Mouse (Mus musculus) heart, postnatal 4 days (tissue): ENCODE measurements at regions not wholly inside any gene's neighbourhood (a gene's known extent, or its start where the extent isn't known, plus 50 kb on each side); places are given as distances from the start of the nearest gene placed in this dataset.

ENCODE experiments used
- DNase-seq: peaks from one replicate; pipeline ENCODE4 v3.0.0; 2021

DNA sequence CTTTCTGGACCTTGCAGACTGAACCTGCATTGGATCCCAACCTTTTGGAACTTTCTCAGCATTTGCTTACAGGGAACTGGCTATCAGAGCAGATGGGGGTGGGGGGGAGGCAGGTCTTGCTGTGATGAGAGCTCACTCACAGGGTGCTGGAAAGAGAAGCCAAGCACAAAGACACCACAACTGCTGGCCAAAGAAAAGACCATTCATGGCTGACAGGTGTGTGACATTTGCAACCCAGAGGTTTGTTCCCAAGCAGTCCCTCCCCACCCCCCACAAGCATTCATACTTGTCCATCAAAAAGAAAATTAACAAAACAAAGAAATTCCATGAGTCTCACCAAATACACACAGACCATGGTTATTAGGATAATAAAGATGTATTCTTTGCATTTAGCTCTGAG, 117.5 kb upstream of the Rreb1 start:
- DNase-seq, result no peak

DNA sequence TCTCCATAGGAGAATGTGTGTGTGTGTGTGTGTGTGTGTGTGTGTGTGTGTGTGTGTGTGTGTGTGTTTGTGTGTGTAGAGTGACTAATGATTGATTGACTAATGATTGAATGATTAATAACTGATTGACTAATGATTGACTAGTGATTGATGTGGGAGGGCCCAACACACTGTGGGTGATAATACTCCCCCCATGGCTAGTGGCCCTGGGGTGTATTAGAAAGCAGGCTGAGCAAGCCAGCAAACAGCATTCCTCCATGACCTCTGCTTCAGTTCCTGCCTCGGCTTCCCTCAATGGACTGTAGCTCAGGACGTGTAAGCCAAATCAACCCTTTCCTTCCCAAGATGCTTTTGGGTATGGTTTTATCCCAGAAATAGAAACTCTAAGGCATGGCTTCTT, 114.1 kb upstream of the Rreb1 start:
- DNase-seq, result no peak

GRCm38 (mm10) chr13:37666207-37667003, 111.8 kb upstream of the Rreb1 start:
- DNase-seq, result no peak

DNA sequence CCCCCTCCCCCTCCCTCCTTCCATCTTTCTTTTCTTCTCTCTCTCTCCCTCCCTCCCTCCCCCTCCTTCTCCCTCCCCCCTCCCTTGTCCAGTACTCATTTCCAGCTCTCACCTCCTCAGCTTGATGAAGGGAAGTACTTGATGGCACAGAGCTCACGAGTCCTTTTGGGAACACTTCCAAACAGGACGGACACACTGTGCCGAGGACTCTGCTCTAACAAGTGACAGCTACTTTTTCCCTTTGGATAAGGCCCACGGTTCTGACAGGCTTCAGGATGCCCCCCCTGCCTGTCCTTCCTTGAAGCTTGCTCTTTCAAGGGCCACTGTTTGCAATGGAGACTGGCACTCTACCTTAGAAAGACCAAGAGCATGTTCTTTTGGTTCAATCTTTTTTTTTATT, 110.8 kb upstream of the Rreb1 start:
- no peak for DNase-seq

DNA sequence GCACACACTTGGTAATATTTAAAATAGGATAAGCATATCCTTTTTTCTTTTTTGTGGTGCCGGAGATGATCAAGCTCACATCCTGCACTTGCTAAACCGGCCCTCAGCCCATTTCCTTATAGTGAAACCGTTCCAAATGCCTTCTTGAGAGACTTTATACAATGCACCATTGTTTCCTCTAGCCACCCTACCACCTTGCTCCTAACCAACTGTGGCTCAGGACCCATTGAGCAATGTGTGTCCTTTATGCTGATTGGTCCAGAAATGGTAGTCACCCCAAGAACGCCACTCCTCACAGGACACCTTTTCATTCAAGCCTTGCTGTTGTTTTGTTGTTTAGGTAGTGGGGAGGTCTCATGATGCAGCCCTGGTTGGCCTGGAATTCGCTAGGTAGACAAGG, 110.3 kb upstream of the Rreb1 start:
- no peak for DNase-seq

DNA sequence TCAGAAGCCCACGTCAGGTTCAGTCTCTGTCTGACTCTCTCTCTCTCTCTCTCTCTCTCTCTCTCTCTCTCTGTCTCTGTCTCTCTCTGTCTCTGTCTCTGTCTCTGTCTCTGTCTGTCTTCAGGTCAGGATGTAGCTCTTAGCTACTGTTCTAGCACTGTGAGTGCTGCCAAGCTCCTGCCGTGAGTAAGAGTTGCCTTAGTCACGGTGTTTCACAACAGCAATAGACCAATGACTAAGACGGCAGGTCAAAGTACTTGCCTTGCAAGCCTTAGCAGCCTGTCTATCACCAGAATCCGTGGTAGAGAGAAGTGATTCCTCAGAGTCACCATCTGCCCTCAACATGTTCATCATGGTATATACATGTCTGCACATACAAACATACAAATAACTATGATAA, 107.1 kb upstream of the Rreb1 start:
- DNase-seq, result no peak

DNA sequence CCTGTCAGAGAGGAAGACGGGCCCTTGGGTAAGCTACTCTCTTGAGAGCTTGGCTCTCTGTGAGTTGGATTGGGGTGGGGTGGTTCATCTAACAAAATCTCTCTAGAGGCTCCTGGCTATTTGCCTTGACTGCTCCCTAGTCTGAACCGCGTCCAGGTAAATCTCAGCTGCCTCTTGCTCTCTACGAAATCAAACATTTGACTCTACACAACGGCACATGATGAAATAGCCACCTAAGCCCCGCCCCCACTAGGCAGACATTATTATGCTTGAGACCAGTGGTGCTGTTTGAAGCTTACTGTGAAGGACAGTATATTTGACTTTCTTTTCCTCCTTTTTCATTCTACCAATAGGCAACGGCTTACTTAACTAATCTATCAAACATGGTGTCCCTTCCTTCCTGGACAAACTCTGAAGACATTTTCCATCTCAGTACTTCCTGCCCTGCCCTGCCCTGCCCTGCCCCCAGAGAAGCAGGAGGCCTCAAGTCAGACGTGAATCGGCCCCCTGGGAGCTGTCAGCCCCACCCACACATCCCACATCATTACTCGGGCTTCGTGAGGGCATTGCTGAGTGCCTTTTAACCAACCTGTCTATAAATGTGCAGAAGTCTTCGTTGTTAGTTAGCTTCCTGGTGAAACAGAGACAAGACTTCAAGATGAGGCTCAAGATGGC, 103.4 kb upstream of the Rreb1 start:
- DNase-seq, result no peak

DNA sequence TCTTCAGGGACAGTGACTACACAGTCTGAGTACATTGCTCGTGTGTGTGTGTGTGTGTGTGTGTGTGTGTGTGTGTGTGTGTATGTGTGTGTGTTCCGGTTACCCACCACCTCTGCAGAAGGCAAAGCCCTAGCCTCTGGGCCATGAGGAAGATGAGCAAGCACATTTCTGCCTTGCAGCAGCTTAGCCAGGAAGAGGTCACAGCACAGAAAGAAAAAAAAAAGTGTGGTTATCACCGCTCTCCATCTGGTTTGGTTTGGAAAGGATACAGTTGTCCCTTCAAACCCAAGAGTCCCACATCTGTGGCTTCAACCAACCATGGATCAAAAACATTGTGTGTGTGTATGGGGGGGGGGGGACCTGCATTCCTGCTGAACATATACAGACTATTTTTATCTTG, 102.5 kb upstream of the Rreb1 start:
- DNase-seq, result no peak

- DNase-seq, result no peak
Observed at GRCm38 (mm10) chr13:37676912-37677311, 101.3 kb upstream of the Rreb1 start.

DNA sequence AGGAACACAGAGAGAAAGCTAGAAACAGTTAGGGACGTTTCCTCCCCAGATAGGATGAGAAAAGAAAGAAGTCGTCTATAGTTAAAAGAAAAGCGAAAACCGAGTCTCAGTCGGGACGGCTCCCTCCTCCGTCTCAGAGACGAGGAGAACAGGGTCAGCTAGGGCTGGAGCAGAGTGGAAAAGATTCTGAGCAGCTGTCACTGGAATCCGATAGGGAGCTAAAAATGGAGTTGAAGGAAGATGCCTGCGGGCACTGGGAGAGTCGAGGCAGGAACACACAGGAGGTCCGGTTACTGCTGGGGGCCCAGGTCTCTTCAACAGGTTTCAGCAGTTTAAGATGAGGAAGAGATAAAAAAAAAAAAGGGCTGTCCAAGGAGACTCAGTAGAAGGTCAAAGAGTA, 99.9 kb upstream of the Rreb1 start:
- no peak for DNase-seq

DNA sequence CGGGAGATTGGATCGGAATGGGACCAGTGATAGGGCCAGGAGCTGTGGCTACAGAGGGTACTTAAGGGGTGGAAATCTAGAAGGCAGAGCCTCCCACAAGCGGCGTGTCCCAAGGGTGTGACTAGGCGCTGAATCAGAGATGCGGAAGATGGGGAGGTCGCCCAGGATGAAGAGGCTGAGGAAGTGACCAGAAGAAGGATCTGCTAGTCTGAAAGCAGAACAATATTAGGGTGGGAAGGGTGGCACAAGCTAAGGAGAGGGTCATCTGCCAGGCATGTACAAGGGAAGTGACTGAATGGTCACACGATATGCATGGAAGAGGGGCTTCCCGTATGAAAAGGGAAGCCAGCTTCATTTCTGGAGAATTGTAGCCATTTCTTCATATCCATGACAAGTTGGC, 99.4 kb upstream of the Rreb1 start:
- no peak for DNase-seq

DNA sequence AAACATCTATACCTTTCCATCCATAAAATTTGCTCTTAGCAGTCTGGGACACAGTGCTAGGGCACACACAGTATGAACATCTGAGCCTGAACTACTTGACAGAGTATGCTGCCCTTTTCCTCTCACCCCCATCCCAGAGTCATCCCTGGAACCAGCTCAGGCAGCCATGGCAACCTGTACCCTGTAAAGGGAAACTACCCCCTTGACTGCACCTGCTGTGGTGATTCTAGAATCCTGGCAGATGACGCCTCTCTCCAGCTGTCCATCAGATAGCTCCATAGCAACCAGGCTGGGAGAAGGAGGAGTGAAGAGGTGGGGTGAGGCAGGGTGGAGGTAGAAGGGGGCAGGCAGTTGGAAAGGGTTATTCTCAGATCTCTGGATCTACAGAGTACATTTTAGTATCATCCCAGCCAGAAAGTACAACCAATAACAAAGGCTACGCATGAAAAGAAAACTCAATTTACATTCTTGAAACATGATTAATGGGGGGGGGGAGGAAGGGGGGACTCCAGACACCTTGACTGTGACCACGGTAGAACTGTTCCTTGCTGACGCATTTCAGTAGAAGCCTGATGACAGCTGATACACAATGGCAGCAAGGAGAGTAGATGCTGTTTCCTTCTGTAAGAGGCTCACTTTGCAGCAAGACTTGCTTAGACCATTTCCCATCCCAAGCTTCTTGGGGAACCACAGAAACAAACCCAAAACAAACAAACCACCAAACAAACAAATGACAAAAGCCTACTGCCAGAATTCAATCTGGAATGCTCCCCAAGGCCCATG, 97.2 kb upstream of the Rreb1 start:
- DNase-seq, result no peak

DNA sequence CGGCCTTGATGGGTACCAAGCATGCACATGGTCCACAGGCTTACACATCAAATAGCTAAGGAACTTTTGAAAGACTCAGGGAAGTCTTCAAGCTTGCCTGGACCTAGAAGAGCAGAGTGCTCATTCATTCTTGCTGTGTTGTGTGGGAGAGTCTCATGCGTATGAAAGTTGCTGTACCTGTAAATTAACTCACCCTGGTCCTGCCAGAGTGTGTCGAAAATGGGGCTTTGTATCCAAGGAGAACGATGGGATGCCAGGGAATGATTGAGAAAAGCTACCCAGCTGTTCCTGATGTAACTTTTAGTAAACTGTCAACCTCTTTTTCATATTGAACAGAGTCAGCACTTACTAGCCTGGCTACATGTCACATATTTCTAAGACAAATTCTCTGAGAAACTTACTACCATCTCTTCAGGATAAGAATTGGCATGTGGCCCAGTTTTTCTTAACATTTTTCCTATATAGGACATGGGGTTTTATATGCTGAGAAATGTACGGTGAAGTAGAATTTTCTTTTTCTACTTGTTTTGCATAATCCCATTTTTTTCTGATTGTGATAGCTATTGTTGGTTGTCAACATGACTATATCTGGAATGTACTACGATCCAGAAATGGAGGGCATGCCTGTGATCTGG, 95.0 kb upstream of the Rreb1 start:
- DNase-seq, result no peak

GRCm38 (mm10) chr13:37685617-37686016, 92.6 kb upstream of the Rreb1 start:
- no peak for DNase-seq

DNA sequence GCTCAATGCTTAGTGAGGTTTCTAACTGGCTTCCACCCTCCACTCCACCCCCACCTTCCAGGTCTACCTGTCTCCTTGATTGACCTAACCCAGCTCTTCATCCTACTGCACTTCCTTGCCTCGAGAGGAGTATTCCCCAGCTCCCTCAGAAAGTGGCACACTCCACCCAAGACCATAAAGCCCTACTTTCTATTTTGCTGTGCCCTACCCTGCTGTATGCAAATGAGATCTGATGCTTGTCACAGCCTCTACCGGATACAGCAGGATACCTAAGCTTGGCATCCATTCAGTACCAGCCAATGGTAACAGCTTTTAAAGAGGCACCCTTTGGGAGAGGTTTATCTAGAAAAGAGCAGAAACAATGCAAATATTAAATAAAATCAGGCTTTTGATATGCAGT, 92.1 kb upstream of the Rreb1 start:
- no peak for DNase-seq

DNA sequence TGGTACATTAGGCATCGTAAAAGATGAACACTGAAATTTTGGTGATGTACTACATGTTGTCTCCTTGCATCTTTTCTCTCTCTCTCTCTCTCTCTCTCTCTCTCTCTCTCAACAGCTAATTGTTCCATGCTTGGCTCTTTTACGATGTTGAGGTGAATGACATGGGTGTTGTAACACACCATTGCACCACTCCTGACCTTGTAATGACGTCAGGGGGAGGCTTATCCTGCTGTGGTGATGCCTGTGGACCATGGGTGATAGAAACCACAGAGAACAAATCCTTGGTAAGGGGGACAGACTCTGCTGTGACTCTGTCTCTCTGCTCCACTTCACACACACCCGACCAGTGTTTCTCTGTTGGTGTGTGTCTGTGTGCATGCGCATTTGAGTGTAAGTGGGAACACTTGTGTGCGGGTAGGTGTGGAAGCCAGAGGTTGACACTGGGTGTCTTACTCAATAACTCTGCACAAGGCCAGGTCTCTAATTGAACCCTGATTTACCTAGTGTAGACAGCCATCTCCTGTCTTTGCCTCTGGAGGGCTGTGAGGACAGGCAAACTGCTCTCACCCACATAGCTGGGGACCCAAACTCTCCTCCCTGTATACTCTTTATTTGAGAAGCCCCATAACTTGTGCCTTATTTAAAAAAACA, 88.9 kb upstream of the Rreb1 start:
- no peak for DNase-seq

DNA sequence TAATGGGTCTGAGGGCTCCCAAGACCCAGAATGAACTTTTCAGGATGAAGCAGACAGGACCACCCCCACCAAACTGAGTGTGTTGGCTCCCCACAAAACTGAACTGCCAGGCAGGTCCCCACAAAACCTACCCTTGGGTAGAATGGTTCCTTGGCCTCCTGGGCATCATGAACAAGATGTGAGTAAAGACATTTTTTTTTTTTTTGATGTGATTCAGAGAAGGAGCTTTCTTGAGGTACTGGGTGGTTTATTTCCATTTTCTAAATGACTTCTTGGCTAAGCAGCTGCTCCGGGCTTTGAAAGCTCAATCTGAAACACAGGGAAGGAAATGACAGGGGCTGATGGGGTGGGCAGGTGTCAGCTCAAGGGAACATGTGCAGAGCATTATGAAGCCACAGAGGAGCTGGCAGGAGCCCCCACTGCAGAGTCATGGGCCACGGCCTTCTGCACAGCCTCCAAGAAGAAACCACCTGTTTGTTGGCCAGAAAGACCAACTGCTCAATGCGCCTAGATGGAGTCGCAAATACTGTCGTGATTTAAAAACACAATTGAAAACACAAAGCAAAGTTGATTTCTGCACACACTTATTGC, 86.2 kb upstream of the Rreb1 start:
- no peak for DNase-seq

DNA sequence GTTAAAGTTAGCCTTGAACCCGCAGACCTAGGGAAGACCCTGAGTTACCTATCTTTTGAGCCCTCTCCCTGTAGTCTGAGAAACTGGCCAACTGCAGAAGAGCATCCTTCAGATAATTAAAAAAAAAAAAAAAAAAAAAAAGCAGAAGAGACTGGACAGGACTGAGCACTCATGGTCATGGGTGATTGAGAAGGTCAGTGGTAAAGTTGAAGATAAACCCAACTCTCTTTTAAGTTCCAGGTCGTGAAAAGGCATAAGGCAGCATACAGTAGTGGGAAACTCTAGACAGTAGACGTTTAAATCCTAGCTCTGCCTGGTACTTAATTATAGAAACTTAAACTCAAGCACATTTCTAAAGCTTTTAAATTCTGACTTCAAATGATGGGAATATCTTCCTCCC, 84.6 kb upstream of the Rreb1 start:
- DNase-seq, result no peak

DNA sequence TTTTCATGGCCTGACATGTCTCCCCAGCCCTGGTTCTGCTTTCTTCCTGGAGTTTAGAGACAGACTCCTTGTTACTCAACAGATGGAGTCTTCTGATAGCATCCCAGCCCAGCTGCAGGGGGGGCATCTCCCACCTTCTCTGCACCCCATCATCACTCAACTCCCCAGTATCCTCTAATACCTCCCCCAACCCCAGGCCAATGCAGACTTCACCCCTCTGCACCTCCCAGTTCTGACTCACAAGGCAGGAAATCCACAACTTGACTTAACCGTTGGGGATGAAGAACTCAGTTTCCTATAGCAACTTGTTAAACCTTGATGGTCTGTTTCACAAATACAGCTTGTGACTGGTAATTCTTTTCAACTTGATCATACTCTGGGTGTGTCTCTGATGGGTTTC, 73.7 kb upstream of the Rreb1 start:
- DNase-seq, result no peak

GRCm38 (mm10) chr13:37705482-37705881, 72.7 kb upstream of the Rreb1 start:
- no peak for DNase-seq

- DNase-seq, result no peak
Observed at GRCm38 (mm10) chr13:37710913-37711312, 67.3 kb upstream of the Rreb1 start.

DNA sequence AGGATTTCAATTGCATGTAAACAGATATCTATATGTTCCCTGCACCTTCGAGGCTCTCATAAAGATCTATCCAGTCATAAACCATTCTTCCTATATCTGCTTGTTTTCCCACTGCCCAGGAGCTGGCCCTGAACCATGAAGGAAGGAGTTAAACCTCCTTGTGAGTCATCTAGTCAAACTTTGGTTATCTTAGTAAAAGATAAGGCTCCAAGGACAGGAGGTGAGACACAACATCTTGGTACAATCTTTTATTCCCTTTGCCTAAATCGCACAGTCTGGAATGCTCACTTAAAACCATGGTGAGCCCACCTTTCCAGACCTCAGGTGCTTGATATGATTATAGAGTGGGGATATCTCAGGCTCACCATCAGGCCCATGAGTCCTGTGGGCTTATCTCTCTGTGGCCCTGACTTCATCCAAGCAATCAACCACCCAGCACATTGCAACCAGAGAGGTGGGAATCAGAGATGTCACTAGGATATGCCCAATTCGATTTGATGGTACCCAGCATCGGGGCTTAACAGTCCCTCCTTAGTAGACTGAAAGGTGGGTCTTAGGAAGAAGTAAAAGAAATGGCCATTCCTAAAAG, 65.2 kb upstream of the Rreb1 start:
- DNase-seq, result no peak
